Mouse (Mus musculus) forebrain, embryonic 14.5 days (tissue): Measurements from ENCODE around the gene Gm29666. TPM values are rescaled to one million over a fixed set of nuclear protein-coding genes. Genes with fewer than 3 reads are reported as not detected.

Experiments
- ATAC-seq: fragments of 200-750 bp; cut with Nextera tagmentation; 2 replicates; pipeline ENCODE4 v1.8.0; 2017; ENCODE audit warnings: mild to moderate bottlenecking, moderate library complexity
- DNase-seq: peaks from one replicate; pipeline ENCODE4 v3.0.0-alpha.2; 2015; ENCODE audit warnings: low spot score
- H3K27ac ChIP-seq: fragments of 300-500 bp; sonication (generic); 2 replicates; pipeline ENCODE4 v1.5.1; 2014; ENCODE audit warnings: low read depth, mild to moderate bottlenecking, control low read depth, low read length, moderate library complexity
- H3K27me3 ChIP-seq: fragments of 300-500 bp; sonication (generic); replicated peaks from 2 replicates; pipeline ENCODE4 v1.6.1; 2014; ENCODE audit warnings: low read length, control low read depth, mixed read lengths; ENCODE audit not compliant: control insufficient read depth, insufficient read depth
- H3K36me3 ChIP-seq: fragments of 300-500 bp; sonication (generic); 2 replicates; pipeline ENCODE4 v1.6.1; 2014; ENCODE audit warnings: low read length, control low read depth; ENCODE audit not compliant: control insufficient read depth, insufficient read depth
- H3K4me1 ChIP-seq: fragments of 300-500 bp; sonication (generic); 2 replicates; pipeline ENCODE4 v1.6.1; 2014; ENCODE audit warnings: antibody characterized with exemption, low read length, control low read depth; ENCODE audit not compliant: control insufficient read depth, insufficient read depth
- H3K4me2 ChIP-seq: fragments of 300-500 bp; sonication (generic); 2 replicates; pipeline ENCODE4 v1.6.1; 2014; ENCODE audit warnings: mild to moderate bottlenecking, control low read depth, low read length
- H3K4me3 ChIP-seq: fragments of 300-500 bp; sonication (generic); 2 replicates; pipeline ENCODE4 v1.5.1; 2014; ENCODE audit warnings: low read depth, low read length, control low read depth
- H3K9ac ChIP-seq: fragments of 300-500 bp; sonication (generic); 2 replicates; pipeline ENCODE4 v1.6.1; 2014; ENCODE audit warnings: mild to moderate bottlenecking, low read length, control low read depth, moderate library complexity
- H3K9me3 ChIP-seq: fragments of 300-500 bp; sonication (generic); replicated peaks from 2 replicates; pipeline ENCODE4 v1.6.1; 2016; ENCODE audit warnings: low read length, control low read depth, mixed read lengths; ENCODE audit not compliant: control insufficient read depth
- WGBS: fragments of 180-500 bp; shearing (Covaris S2); extraction: QIAGEN DNeasy Blood & Tissue Kit; methylation state at CpG from one replicate; pipeline ENCODE4 v1.1.7; 2014; 5-methylcytosine and 5-hydroxymethylcytosine counted together
- polyA plus RNA-seq: library from polyadenylated mRNA; unstranded; fragments of >200 nt; fragmentation: Nextera tagmentation; extraction: Ambion mirVana; gene quantifications from 2 replicates; pipeline ENCODE4 v1.2.1, GENCODE M21; 2014

Gm29666 gene
- polyA plus RNA-seq, 1 experiment from 2014 or later: 0.30 TPM

- WGBS: 93% methylated on average over 11 of the region's 11 CpGs
Measured at GRCm38 (mm10) chr15:84953259-84953658, 33.4 kb upstream of the Gm29666 start.

GRCm38 (mm10) chr15:84950053-84950452, 30.2 kb upstream of the Gm29666 start:
- no peak for DNase-seq
- 91% methylated on average over 4 of the region's 4 CpGs for WGBS
- ATAC-seq: no peak
- Histone ChIP-seq H3K9me3 (no peaks in the 10 kb centered on the region), H3K4me2 (no peak overlapping the region), H3K9ac (no peak overlapping the region), H3K4me3 (no peak overlapping the region), H3K36me3 (peaks cover 82% of the 10 kb centered on the region), H3K27ac (no peak overlapping the region), H3K4me1 (no peaks in the 10 kb centered on the region), H3K27me3 (no peaks in the 10 kb centered on the region)

More at GRCm38 (mm10) chr15:84953259-84953658, 33.4 kb upstream of the Gm29666 start:
- Histone ChIP-seq H3K27me3 (no peaks in the 10 kb centered on the region), H3K36me3 (peaks cover 86% of the 10 kb centered on the region), H3K4me3 (no peak overlapping the region), H3K4me2 (no peak overlapping the region), H3K4me1 (peaks cover 9% of the 10 kb centered on the region), H3K9ac (no peak overlapping the region), H3K27ac (no peak overlapping the region), H3K9me3 (no peaks in the 10 kb centered on the region)
- ATAC-seq (no peak), DNase-seq (no peak)

- H3K27me3 ChIP-seq: no peaks in the 10 kb centered on the region
- no peak overlapping the region for H3K27ac ChIP-seq
- no peak overlapping the region for H3K9ac ChIP-seq
- H3K9me3 ChIP-seq: no peaks in the 10 kb centered on the region
- H3K4me2 ChIP-seq: no peak overlapping the region
- no peak overlapping the region for H3K4me3 ChIP-seq
- ATAC-seq (no peak), DNase-seq (no peak)
- H3K4me1 ChIP-seq: no peaks in the 10 kb centered on the region
- 82% methylated on average over 14 of the region's 14 CpGs for WGBS
- peaks cover 72% of the 10 kb centered on the region for H3K36me3 ChIP-seq
Measured at GRCm38 (mm10) chr15:84948990-84949389, 29.2 kb upstream of the Gm29666 start.

GRCm38 (mm10) chr15:84944319-84944718, 24.5 kb upstream of the Gm29666 start:
- Histone ChIP-seq H3K9me3 (no peaks in the 10 kb centered on the region), H3K27me3 (no peaks in the 10 kb centered on the region), H3K9ac (no peak overlapping the region), H3K27ac (no peak overlapping the region), H3K4me2 (no peak overlapping the region), H3K4me3 (no peak overlapping the region), H3K36me3 (peaks cover 60% of the 10 kb centered on the region), H3K4me1 (no peaks in the 10 kb centered on the region)
- 87% methylated on average over 5 of the region's 5 CpGs for WGBS
- DNase-seq (no peak), ATAC-seq (no peak)

DNA sequence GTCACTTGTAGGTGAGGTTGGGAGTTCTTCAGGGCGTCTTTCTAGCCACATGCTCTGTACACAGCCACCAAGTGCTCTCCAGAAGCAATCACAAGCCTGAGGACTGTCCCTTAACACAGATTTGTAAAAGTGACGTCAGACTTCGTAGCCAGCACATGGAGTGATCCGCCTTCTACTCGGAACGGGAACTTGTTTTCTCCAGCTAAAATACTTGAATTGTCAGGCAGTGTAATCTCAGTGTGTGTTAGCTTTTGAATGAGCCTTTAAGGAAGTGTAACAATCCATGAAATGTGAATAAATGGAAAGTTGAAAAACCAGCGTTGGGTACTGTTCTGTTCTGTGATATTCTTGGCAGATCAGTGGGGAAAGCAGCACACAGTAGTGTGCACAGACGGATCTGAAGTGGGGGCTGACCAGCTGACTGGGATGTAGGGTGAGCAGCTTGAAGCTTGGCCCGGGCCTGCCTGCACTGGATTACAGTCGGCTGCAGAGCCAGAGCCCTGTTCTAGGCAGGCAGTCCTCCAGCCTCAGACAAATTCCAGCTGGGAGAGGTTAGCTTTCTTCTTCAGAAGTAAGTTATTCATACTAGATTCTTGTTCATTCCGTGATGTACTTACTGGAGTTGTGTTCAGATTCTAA, 22.9 kb upstream of the Gm29666 start:
- WGBS: 66% methylated on average over 11 of the region's 11 CpGs
- Histone ChIP-seq H3K36me3 (peaks cover 60% of the 10 kb centered on the region), H3K4me3 (no peak overlapping the region), H3K27ac (no peak overlapping the region), H3K27me3 (no peaks in the 10 kb centered on the region), H3K9ac (no peak overlapping the region), H3K4me1 (no peaks in the 10 kb centered on the region), H3K4me2 (no peak overlapping the region), H3K9me3 (no peaks in the 10 kb centered on the region)
- peak; percentile 48; the same call in 1 of the 2 replicates for ATAC-seq
- DNase-seq: no peak

- no peak overlapping the region for H3K4me2 ChIP-seq
- H3K9ac ChIP-seq: no peak overlapping the region
- H3K36me3 ChIP-seq: peaks cover 77% of the 10 kb centered on the region
- H3K4me3 ChIP-seq: no peak overlapping the region
- no peaks in the 10 kb centered on the region for H3K9me3 ChIP-seq
- H3K4me1 ChIP-seq: no peaks in the 10 kb centered on the region
- H3K27ac ChIP-seq: no peak overlapping the region
- no peaks in the 10 kb centered on the region for H3K27me3 ChIP-seq
- WGBS: 89% methylated on average over 12 of the region's 12 CpGs
- ATAC-seq: no peak
- no peak for DNase-seq
Measured at GRCm38 (mm10) chr15:84940102-84940501, 20.3 kb upstream of the Gm29666 start.

DNA sequence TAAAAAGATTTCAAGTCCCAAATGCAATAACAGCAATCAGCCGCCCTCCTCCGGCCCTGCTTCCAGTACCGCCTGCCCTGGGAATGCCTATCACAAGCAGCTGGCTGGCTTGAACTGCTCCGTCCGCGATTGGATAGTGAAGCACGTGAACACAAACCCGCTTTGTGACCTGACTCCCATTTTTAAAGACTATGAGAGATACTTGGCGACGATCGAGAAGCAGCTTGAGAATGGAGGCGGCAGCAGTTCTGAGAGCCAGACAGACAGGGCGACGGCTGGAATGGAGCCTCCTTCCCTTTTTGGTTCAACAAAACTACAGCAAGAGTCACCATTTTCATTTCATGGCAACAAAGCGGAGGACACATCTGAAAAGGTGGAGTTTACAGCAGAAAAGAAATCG, 15.1 kb upstream of the Gm29666 start:
- peaks cover 100% of the 10 kb centered on the region for H3K36me3 ChIP-seq
- no peak overlapping the region for H3K4me2 ChIP-seq
- no peak overlapping the region for H3K27ac ChIP-seq
- 80% methylated on average over 16 of the region's 16 CpGs for WGBS
- H3K9ac ChIP-seq: no peak overlapping the region
- H3K4me1 ChIP-seq: no peaks in the 10 kb centered on the region
- H3K4me3 ChIP-seq: no peak overlapping the region
- H3K27me3 ChIP-seq: no peaks in the 10 kb centered on the region
- ATAC-seq: no peak
- DNase-seq: peak; percentile 17
- no peaks in the 10 kb centered on the region for H3K9me3 ChIP-seq

DNA sequence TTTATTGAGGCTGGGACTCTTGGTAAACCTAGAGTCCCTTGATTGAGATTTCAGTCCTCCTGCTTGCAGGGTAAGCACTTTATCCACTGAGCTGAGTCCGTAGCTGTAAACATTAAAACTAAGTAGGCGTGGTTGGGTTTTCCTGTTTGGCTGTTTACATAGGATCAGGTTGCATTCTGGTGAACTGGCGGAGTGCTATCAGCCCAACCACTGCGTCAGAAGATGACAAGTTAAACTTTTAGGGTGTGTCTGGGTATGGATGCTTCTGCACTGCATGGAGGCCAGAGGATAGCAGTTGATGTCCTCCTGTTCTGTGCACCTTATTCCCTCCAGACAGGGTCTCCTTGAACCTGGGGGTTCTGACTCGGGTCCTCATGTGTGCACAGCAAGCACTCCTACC, 12.5 kb upstream of the Gm29666 start:
- Histone ChIP-seq H3K27ac (no peak overlapping the region), H3K4me2 (no peak overlapping the region), H3K9me3 (no peaks in the 10 kb centered on the region), H3K27me3 (no peaks in the 10 kb centered on the region), H3K9ac (no peak overlapping the region), H3K36me3 (peaks cover 98% of the 10 kb centered on the region), H3K4me3 (no peak overlapping the region), H3K4me1 (no peaks in the 10 kb centered on the region)
- WGBS: 88% methylated on average over 5 of the region's 5 CpGs
- ATAC-seq (no peak), DNase-seq (no peak)

DNA sequence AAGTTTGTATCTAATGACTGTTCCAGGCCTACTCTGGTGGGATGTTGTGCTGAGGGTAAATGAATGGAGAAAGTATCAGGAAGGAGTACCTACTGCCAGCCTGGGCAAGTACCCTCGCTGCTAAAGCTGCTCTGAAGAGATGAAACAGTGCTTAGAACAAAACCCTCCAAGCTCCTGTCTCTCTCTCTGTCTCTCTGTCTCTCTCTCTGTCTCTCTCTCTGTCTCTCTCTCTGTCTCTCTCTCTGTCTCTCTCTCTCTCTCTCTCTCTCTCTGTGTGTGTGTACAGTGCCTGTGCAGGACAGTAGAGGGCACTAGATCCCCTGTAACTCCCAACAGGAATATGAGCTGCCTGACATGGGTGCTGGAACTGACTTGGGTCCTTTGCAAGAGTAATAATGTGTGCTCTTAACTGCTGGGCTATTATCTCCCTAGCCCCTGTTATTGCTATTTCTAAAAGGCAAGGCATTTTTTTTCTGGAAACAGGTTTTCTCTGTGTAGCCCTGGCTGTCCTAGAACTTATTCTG, 5.7 kb upstream of the Gm29666 start:
- no peaks in the 10 kb centered on the region for H3K27me3 ChIP-seq
- ATAC-seq: no peak
- peak; percentile 36 for DNase-seq
- WGBS: 50% methylated on average over 1 of the region's 1 CpGs
- peaks cover 33% of the 10 kb centered on the region for H3K36me3 ChIP-seq
- H3K4me1 ChIP-seq: peaks cover 21% of the 10 kb centered on the region
- H3K4me3 ChIP-seq: no peak overlapping the region
- peak overlapping the region; percentile 89 for H3K4me2 ChIP-seq
- no peak overlapping the region; the same call in 1 of the 2 replicates for H3K9ac ChIP-seq
- H3K9me3 ChIP-seq: no peaks in the 10 kb centered on the region
- no peak overlapping the region for H3K27ac ChIP-seq
